Mouse (Mus musculus) frontal cortex, postnatal 25 days (tissue): Measurements from ENCODE around the gene Dlx2.

ENCODE experiments used
- DNase-seq, 2 experiments: peaks; one replicate each; pipeline ENCODE4 v3.0.0; 2022; ENCODE audit warnings: low spot score in 2 of 2

Dlx2 gene

DNA sequence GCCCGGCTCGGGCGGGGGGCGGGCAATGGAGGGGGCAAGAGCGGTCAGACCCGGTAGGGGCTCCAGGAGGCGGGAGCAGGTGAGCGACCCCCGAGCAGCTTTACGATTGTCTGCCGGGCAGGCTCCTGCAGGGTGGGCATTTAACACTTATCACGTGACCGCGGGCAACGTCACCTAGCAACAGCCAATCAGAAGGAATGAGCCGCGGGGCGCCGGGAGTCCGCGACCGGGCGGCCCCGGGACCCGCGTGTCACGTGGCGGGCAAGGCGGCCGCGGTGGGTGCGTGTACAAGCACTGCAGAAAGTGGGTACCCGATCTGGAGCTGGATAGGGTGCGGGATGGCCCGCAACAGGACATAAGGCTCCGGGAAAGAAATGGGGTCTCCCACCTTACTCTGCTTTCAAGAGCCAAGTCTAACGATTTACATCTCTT lies at the start of gene Dlx2:
TSS of gene Dlx2 (minus strand) at position 115 of the 432 bp plus-strand sequence.
- DNase-seq: no peak

DNA sequence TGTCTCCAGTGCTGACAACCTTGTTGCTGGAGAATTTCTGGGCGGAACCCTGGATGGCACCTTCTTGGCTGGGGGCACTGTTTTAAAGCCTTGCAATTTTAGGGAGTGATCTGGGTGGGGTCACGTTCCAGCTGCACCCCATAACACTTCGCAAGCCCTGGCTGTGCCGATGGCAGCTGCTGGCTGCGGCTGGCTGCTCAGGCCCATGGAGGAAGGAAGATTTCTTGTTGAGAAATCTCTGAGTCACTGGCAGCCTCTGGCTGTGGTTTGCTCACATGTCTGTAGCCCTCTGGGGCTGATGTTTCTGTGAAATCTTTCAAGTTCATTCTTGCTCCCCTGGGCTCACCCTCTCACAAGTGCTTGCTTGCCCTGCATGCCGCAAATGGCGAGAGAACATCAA lies 47.9 kb upstream of the Dlx2 start:
- DNase-seq: no peak

DNA sequence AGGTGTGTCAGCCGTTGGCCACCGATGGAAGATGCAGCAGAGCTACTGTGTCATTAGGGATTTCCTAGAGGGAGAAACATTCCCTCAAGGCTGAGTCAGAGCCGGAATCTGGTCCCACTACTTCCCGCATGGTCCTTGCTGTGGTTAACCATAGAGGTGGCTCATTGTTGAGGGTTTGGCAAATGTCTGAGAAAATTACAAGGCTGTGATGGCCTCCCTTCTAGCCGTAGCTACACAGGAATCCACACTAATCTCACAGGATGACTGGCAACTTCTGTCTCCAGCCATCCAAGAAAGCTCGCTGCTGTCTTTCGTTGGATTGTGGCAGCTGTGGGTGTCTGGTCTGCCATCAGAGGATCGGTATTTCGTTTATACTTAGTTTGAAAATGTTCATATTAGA lies 42.6 kb upstream of the Dlx2 start:
- DNase-seq: no peak

DNA sequence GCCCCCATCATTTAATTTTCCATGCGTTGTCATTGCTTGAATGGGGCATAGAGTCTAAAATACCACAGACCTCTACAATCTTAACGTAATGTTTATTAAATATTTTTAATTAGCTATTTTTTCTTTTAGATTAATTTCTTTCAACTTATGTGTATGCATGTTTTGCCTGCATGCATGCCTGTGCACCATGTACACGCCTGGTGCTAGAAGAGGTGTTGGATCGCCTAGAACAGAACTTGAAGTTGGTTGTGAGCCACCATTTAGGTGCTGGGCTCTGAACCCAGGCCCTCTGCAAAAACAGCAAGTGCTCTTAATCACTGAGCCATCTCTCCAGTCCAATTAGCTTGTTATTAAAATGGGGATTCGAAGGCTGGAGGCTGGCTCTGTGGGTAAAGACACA lies 34.9 kb upstream of the Dlx2 start:
- DNase-seq: no peak

DNA sequence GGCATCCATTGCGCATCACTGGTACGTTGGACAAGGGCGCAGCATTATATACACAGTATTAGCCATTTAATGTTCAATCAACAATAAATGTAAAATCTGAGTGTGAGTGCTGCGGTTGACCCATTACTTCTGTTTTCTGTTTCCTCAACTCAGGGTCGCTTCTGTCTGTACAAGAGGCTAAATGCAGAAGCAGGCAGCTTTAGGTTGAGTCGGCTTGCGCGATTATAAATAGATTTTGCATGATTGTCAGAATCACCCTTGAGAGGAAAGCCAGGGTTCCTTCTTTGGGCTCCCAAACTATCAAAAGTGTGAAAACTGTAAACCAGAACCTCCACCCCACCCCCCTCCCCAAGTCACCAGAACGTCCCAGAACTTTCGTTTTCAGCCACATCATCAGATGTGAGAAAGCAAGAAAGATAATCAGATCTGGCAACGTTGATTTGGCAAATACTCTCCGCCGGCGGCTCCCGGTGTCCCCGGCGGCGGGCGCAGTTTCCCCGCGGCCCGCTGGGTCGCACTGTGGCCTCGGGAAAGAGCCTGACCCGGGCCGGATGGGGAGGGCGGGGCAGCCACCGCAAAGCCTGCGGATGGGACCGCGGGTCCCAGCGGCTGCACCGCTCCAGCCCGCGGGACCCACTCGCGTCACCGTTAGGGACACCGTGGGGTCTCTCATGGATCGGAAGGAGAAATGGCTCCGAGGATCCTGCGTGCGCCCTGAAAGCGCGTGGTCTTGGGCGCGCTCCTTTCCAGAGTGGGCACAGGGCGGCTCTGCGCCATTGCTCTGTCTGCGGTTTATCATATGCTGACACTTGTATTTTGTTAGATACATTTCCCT lies 34.3 kb upstream of the Dlx2 start:
- DNase-seq: peak; percentile 11 to 32

DNA sequence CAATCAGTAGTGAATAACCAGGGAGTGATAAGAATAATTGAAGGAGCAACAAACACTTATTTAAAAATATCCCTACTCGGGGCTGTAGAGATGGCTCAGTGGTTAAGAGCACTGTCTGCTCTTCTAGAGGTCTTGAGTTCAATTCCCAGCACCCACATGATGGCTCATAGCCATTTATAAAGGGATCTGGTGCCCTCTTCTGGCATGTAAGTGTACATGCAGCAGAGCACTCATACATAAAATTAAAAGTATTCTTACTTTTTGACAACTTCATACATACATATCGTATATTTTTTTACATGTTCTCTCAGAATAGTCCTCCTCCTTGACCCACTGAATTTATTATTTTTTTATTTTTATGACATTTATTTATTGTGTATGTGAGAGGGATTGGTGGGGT lies 30.5 kb upstream of the Dlx2 start:
- DNase-seq: no peak

DNA sequence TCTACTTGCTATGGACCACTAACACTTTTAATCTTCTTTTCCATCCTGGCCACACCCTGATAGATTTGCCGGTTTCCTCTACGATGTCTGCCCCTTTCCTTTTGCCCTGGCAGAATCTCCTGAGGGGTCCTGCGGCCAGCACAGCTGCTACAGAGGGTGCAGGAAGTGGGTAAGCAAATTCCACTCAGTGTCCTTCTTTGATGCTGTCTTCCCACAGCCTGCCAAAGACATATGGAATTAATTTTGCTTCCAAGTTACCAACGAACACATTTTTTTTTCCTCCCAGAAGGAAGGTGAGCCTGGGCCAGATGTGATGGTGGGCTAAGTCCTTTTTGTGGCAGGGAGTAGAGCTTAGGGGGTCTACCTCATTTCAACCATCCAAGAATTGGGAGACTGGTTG lies 27.2 kb upstream of the Dlx2 start:
- no peak for DNase-seq

DNA sequence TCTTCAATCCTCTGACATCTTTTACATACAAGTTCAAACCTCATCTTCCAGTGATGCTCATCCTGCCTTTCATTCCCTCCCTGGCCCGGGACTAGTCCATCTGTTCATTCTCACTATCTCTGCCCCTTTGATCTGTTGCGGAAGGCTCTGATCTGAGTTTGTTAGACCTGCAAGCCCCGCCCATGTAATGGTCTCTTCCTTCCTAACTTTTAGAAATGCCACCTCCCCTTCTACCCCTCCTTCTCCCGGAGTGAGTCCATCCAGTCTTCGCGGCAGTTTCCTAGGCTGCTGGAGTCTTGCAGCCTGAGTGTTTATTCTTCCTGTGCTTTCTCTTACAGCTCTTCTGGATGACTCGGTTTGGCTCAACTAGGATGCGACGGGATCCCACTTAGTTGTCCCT lies 19.9 kb upstream of the Dlx2 start:
- no peak for DNase-seq

DNA sequence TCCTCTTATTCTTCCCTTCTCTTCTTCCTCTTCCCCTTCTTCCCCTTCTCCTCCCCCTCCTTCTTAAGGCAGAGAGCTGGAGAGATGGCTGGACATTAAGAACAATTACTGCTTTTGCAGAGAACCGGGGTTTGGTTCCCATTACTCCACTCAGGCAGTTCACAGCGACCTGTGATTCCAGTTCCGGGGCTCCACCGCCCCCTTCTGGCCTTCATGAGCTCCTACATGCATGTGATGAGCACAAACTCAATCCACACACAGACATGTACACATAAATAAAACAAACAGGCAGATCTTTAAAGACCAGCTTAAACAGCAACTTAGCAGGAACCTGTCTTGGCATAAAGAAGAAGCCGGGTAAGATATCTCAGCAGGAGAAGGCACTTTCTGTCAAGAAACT lies 9.5 kb upstream of the Dlx2 start:
- no peak for DNase-seq

DNA sequence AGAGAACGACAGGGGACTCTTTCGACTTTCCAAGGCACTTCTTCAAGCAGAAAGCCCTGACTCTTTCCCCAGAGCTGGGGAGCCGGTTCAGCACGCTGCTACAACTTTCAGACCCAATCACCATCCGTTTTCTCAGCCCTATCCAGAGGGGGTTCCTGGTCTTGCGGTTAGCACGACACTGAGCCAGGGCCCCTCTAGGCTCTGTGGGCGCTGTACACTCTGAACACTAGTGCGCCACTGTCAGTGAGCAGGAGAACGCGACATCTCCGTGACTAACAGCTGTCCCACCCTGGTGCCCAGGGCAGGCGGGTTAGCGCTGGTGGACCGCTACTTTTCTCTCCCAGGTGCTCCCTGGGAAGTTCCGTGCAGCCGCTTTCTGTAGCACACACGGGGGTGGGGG lies 5.2 kb upstream of the Dlx2 start:
- DNase-seq: no peak

DNA sequence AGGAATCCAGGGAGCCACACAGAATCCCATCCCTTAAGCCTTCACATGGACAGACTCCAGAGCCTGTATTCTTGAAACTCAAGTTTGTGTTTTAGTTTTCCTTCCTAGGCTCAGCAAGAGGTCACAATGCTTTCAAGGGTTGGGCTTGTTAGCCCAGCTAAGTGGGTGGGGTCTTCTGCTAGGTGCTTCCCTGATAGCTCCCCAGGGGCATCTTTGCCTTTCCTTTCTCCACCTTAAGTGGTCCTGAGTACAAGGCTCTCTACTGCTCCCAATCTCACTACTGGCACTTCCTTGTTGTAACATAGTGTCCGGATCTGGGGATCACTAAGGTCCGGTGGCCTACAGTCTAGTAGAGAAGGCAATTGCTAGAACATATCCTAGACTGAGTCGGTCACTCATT lies 3.8 kb upstream of the Dlx2 start:
- no peak for DNase-seq

DNA sequence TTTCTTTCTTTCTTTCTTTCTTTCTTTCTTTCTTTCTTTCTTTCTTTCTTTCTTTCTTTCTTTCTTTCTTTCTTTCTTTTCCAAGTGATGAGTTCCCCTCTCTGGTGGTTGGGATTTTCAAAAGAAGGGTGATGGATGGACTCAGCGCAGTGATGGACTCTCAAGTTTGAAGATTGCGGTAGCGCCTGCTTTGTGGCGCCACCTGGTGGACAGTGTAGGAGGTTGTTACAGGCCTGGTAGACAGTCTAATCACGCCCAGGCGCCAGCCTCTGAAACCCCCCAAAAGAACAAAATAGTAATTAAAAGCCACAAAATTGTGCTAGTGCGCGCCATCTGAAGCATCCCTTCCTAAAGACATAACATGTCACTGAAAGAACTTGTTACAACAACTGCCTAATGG lies 1.3 kb upstream of the Dlx2 start:
- DNase-seq: peak in 1 of 2 experiments; percentile 61

DNA sequence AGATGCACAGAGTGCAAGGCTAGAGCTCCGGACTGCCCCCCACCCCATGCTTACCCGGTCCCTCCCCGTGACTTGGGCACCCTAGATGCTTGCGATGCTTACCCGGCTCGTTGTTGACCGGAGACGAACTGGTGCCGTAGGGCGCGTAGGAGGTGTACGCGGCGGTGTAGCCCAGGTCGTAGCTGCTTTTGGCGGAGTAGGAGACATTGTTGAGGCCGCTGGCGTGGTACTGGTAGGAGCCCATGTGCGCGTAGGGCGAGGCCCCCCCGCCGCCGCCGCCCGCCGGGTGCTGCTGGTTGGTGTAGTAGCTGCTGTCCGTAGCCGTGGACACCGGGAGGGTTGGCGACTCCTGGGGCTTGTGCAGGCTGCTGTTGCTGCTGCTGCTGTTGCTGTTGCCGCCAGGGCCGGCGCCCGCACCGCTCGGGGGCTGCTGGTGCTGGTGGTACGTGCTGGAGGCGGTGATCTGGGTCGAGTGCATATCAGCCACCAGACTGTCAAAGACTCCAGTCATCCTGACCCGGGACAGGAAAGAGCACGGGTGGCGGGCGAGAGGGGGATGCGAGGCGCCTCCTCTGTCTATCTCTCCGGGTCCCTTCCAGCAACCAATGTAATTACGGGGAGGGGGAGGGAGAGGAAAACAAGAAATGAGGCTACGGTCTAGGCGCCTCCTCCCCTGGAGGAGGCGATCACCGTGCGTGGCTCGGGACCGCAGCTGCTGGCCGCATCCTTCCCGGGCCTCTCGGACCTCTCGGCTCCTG lies 493 bp downstream of the Dlx2 start:
- DNase-seq: peak in 1 of 2 experiments; percentile 42

DNA sequence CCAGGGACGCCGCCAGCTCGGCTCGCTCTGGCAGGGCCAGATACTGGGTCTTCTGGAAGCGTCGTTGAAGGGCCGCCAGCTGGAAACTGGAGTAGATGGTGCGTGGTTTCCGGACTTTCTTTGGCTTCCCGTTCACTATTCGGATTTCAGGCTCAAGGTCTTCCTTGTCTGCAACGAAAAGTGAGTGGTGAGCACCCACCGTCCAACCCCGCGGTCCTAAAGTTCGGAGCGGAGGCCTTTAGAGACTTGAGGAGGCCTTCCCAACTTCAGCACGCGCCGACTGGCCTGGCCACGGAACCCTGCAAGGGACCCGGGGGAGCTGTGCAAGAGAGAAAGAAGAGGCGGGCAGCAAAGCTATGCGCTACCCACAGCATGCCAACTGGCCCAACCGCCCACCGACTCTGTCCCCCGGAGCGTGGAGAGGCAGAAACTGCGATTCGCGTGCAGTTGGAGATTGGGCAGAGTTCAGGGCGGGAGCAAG lies 1.1 kb downstream of the Dlx2 start:
- no peak for DNase-seq

DNA sequence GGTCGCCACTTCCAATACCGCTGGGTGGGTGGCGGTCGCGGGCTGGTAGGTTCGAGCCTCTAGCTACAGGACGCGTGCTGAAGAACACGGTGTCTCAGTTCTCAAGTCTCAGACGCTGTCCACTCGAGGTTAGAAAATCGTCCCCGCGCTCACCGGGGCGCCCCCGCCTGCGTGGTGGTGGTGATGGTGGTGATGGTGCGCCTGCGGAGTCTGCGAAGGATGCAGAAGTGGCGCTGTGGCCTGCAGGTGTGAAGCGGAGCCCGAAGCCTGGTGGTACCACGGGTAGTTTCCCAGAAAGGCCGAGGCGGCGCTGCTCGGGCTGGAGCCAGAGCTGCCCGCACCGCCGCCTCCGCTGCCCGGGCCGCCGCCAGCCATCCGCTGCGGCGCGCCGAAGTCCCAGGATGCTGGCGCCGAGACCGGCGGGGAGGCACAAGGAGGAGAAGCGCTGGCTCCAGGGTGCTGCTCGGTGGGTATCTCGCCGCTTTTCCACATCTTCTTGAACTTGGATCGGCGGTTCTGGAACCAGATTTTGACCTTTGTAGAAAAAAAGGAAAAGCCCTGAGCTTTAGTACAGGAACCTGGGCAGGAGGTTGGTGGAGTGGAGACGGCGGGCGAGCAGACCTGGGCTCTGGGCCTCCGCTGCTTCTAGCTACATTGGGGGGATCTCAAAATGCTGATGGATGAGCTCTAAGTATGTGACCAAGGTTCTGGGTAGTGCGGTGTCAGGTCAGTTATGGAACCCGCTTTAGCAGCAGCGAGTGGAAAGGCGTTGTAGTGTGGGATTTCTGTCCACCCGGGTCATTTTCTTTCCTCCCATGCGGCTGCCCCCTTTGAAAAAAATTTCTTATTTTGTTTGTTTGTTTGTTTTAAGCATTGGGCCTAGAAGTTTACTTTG lies 1.9 kb downstream of the Dlx2 start:
- no peak for DNase-seq

DNA sequence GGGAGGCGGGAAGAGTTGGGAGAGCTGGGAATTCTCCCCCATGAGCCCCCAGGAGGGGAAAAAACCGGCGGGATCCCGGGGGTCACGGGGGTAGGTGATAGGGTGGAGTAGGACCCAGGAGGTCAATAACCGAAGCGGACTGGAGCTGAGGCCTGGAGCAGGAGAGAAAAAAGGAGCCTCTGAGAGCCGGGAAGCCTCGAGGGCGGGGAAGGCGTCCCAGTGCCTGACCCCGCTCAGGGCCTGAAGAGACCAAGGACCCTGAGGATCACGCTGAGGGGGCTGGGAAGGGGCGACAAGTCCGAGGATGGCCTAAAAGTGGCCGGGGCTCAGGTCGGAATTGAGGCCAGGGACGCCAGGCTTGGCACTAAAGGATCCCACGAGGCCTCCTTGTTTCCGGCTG lies 2.6 kb downstream of the Dlx2 start:
- DNase-seq: no peak

DNA sequence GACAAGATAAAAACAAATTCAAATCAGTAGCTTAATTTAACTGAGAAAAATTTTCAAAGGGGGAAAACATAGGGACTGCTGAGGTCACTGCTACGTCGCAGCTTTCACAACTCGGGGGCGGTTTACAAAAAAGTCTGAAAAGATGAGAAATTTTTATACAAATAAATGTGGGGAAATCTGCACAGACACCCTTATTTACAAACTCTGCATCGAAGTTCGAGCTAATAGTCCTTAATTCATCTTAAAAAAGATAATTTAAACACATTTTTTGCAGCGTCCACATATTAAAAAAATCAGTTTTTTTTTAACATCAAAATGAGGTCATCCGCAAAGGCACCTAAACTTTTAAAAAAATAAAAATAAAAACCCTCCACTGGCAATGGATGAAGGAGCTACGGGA lies 3.0 kb downstream of the Dlx2 start:
- DNase-seq: no peak

DNA sequence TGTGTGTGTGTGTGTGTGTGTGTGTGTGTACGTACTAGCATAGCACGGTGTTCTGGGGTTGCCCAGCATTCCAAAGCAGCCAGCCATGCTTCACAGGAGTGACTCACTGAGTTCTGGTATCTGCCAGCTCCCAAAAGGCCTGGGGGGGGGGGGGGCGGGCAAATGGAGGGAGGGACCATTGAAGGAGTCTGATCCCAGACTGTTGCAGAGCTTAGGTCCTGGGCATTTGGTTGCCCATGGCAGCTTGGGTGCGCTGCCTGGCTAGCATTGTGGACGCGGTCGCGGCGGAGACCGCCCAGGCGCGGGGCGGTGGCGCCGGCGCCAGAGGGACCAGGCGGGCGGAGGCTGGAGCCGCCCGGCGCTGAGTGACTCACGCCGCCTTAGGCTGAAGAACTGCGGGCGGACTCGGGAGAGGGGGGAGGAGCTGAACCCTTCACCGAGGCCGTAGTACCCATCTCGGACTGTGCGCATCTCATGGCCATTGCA lies 3.7 kb downstream of the Dlx2 start:
- DNase-seq: no peak

DNA sequence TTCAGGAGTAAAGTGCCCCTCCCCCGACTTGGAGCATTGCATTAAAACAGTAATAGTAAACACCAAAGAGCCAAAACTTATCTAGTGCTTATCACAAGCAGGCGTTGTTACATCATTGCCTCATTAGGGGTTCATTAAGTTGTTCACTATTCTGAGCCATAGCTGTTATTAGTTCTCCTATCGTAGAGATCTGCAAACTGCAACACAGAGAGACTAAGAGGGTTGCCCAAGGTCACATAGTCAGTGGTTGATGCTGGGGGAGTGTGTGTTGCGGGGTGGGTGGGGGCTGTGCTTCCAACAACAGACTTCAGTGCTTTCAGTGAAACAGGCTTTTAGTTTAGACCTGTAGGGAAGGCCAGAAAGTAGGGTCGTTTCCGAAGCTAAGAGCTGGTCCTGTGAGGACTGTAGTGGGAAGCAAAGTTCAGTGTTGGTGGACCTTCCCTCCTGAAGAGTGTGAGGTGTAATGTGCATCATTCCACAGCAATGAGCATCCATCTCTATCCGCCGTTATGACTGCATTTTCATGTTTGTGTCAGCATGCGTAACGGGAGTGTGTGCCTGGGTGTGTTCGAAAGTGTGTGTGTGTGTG lies 4.2 kb downstream of the Dlx2 start:
- DNase-seq: no peak

DNA sequence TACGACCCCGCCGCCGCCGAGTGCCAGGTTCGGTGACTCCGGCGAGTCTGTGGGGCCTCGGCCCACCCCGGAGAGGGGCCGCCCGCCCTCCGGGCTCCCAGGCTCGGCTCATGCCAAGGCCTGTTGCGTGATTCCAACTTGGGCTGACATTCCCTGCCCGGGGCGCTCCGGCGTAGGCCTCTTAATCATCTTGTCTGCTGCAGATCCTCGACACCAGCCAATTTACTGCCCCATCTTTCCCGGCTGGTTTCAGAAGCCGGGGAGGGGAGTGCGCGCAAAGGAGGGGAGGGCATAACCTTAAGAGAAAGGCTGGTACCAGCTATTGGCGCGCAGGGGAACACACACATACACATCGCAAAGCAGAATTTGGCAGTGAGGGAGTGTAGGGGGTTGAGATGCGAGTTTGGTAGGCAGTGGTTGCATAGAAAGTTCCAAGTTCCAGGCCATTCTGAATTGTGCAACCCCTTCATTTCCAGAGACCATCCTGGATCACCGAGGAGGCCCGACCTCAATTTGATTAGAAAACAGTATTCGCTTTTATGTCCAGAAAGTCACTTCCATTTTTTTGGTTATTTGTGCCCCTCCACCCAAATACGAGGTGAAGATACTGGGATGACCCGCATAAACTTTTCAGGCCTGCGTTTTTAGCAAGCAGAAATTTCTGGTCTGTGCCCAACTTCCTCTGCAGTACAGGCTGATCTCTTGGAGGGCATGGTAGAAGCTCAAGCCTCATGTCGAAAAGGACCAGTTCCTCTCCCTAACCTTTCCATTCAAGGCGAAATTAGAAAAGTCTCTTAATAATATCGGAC lies 4.9 kb downstream of the Dlx2 start:
- DNase-seq: no peak
